Mouse (Mus musculus) thymus, postnatal 36 days (tissue): Measurements from ENCODE around the gene Stum.

Source experiments
- DNase-seq, 2 experiments: peaks; one replicate each; pipeline ENCODE4 v3.0.0; 2022; ENCODE audit warnings: mixed read lengths in 2 of 2

The Stum gene

DNA sequence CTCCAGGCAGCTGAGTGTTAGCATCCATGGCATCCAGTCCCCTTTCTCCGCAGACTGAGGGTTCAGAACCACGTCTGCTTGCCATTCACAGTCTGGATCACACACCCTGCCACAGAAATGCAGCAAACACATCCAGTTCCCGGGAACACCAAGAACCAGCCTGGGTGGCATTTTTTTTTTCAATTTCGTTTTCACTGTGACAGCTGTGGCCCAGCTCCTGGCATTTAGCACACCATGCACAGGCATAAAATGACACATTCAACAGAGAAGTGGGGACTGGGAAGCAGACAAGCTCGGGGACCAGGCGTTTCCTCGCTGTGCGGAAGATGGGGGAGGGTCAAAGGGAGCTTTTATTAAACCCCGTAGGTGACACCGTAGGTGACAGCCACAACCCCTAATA, 55.6 kb downstream of the Stum start:
- no peak for DNase-seq

DNA sequence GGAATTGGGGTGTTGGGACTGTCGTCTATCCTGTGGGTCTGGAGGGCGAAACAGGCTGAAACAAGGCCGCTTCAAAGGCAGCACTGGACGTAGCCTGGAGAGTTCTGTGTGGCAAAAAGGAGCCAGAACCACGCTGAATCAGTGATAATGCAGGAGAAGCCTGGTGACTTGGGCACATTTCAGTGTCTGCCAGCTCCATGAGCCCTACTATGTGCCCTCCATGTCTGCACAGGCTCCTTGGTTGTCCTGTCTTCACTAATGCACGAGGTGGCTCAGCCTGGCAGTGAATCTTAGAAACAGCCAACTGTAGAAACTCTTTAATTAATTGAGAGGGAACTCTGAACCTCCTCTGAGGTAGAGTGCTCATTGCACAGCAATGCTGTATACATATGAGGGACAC, 56.9 kb downstream of the Stum start:
- no peak for DNase-seq

DNA sequence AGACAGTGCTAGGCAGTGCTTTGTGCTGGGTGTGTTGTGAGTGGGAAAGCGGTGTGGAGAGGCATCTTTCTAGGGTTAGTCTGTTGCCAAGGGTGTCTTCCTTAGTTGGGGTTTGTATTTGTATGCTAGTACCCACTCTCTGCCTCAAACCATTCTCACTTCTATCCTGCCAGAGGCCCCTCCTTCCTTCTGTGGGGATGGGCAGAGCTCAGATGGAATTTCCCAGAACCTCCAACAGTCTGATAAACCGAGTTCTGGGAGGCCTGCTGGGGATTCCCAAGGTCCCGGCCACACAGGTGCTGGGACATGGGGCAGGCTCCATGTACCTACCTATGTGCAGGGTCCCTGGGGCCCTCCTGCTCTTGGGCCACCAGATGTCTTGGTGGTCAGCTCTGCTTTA, 59.4 kb downstream of the Stum start:
- no peak for DNase-seq

DNA sequence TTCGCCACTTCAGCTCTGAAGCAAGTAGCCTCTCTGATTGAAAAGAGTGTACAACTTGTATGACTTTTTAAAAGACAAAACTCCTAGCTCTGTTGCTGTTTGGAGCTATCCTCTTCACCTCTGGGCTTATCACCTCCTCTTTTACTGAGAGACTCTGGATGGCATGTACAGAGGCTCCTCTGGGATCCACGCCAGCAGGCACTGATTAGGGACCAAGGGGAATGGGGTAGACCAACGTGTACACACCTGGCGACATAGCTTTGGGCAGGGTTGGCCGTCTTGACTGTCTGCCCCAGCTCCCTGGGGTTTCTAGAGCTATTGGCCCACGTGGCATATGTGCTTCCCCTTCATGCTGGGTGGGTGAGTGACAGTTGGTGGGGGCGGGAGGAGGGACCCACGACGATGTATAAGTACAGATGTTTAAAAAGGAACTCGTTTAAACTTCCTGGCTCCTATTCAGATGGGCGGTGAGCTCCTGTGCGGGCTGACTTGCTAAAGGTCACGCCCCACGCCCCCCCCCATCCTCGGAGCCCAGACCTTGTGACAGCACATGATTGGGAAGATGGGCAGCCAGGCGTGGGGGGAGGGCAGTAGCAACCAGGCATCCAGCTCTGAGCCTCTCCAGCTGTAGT, 60.2 kb downstream of the Stum start:
- peak; percentile 33 to 59 for DNase-seq

DNA sequence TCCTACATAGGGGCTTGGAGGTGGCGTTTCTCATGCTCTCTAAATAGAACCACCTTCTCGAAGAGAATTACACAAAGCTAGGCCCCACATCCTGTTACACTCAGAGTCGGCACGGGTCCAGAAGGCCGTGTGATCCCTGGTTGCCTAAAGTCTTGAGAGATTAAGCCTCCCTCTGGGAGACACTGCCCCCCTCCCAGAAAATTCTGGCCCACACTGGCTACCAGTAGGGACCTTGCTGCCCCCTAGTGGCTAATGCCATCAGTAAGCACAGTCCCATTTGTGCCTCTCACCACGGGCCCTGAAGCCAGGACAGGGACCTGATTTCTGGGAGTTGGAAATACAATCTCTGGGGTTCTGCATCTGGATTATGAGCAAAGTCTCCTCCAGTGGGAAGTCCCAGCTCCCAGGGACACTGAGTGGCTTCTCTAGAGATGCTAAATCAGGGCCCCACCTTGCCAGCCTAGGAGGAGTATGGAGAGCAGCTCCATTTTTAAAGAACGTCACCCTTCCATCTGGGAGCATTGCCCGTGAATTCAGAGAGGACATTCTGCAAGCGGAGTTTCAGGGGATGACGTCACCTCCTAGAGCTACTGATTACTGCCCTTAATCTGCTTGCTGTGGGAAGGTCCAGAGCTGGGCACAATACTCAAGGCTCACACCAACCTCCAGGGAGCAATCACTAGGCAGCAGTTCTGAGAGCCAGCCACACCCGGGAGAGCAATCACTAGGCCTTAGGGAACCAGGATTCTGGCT, 61.1 kb downstream of the Stum start:
- peak; percentile 63 to 66 for DNase-seq

DNA sequence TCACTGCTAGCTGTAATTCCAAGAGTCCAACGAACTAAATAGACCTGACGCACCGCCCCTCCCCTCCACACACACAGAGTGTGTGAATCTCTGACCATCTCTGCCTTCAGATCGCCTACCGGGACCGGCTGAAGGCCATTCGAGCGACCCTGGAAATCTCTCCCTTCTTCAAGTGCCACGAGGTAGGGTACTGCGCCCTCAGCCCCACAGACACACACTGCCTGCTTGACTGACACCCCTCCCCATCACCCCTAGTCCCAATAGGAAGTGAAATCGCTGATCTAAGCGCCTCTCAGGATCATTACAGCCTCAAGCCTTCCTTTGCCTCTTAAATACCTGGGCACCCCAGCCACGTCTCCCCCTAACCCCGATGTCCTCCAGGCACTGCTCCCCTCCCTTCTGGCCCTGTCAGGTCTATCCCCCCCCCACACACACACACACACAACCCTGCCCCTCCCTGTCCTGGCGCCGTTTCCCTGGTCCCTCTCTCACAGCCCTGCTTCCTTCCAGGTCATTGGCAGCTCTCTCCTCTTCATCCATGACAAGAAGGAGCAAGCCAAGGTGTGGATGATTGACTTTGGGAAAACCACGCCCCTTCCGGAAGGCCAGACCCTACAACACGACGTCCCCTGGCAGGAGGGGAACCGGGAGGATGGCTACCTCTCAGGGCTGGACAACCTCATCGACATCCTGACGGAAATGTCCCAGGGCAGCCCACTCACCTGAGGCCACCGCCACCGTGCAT, 62.0 kb downstream of the Stum start:
- peak in 1 of 2 experiments; percentile 37 for DNase-seq

DNA sequence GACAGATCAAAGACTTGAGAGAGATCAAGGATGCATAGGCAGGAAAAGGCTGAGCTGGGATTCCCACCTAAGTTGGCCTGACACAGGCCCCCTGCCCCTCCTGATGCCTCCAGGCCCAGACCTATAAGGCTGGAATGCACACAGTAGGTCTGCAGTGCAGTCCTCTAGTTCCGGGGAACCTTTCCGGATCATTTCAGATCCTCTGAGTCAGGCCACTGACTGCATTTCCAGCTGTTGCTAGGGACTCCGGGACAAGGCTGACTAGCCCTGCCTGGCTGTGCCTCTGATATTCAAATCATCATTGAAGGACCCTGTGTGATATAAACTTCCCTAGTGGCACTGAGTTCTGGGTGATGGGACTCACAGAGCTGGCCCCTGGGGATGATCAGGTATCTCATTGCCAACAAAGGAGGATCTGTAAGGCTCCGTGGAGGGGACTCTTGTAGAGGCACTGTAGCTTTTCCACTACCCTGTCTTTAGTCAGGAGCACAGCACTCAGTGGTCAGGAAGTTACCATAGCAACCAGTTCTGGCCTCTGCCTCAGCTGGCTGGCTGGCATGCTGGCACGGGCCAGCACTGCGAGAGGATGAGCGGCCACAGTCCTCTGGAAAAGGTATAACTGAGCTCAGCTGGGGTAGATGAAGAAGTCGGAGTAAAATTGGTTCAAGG, 62.7 kb downstream of the Stum start:
- DNase-seq, result no peak

DNA sequence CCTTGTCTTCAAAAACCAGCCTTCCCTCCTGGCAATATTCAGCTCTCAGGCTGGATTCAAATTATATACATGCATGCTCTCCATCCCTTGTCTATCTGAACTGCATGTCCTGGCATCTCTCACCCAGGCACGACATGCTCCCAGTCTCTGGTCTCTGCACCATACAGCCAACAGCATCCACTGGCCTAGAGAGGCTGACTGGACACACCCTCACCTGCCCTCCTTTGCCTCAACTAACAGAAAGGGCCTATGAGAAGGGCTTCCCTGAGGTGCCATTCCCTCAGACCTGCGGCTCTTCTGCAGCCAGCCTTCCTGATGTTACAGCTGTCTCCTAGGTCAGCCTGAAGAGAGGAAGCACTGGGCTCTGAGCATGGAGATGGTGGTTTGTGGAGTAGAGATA, 64.2 kb downstream of the Stum start:
- DNase-seq, result no peak

DNA sequence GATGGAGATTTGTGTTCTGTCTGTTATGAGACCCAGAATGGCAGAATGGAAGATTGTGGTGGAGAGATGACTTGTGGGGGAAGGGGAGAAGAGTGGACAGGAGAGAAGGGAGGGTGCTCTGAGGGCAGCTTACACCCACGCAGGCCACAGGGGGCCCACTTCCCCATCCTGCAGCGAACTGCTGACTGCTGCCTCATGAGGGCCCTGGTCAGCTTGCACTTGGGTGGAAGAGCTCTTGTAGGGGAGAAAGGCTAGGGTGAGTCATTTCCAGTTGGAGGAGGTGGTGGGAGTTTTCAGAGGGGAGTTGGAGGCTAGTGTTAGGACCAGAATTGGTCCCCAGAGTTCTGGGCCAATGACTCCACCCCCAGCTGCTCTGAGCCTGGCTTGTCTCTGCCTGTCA, 66.2 kb downstream of the Stum start:
- no peak for DNase-seq

DNA sequence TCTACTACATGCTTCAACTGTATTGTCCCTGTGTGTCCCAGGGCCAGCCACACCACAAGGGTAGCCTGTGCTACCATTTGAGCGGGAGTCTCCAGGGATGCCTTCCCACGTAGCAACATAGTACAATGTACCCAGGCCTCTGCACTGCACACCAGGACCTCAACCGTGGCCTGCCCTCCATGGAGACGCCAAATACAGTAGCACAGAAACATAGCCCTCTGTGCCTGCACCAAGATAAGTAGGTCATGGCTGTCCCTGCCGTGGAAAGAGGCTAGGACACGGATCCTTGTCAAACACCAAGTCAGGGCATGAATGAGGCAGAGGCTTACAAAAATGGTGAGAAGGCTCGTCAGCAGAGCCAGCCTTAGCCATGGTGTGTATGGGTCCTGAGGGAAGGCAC, 67.5 kb downstream of the Stum start:
- no peak for DNase-seq

DNA sequence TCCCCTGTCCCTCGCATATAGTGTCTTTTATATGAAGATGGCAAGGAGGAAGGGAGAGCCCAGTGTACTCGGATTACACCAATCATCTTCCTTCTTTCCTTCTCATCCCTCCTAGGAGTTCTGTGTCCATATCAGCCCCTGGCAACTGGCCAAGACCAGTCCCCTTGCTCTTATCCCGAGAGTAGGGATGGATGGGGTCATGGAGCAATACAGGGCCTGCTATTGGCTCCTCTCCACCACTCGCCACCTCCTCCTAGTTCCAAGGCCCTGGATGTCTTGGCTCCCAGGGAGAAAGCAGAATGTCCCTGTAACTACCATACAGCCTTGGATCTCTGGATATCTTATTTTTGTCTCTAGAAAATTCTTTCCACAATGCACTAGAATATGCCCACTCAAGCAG, 68.2 kb downstream of the Stum start:
- no peak for DNase-seq

DNA sequence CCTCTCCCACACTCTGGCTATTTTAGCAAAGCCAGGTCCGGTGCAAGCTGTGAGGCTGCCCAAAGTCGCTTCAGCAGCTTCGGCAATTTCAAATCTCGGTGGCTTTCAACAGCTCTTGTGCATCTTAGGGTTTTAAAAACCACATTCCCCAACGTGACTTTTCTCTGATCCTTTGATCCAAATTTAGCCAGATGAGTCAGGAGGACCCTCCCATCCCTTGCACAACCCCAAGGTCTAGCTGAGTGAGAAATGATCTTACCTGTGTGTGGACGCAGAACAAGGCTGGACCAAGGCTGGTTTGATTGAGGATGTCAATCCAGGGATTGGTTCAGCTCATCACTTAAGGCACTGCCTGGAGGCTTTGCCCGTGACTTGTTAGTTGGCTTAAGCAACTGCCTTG, 73.0 kb downstream of the Stum start:
- DNase-seq, result no peak

DNA sequence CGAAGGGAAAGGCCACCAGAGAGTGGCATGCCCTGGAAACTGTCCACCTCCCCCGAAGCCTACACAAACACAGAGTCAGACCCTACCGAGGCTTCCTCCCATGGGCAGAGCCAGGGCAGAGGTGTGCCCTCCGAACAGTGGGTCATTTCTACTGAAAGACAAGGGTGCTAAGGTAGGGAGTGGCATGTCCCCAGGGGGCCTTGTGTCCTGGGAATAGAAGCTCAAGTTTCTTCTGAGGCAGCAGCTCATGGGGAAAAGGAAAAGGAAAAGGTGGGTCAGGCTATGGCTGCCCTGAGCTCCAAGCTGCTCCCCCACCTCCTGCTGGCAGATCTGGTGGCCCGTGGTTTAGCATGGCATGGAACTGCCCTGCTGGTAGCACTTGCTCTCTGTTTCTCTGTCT, 73.5 kb downstream of the Stum start:
- DNase-seq, result no peak

DNA sequence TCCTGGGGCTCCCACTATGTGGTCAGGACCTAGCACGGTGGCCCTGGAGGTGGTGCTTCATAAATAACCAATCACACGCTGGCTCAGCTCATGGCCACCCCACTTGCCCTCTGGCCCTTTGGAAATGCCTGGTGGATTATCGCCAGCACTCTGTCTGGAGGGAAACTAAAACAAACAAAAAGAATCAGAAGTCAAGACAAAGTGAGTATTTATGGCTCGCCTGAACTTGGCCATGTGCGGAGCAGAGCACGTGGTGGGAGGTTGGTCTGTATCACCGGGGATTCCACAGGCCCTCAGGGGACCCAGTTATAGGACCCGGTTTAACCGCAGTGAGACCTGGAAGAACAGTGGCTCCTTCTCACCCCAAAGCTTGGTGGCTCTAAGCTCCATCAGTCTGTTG, 74.5 kb downstream of the Stum start:
- no peak for DNase-seq

DNA sequence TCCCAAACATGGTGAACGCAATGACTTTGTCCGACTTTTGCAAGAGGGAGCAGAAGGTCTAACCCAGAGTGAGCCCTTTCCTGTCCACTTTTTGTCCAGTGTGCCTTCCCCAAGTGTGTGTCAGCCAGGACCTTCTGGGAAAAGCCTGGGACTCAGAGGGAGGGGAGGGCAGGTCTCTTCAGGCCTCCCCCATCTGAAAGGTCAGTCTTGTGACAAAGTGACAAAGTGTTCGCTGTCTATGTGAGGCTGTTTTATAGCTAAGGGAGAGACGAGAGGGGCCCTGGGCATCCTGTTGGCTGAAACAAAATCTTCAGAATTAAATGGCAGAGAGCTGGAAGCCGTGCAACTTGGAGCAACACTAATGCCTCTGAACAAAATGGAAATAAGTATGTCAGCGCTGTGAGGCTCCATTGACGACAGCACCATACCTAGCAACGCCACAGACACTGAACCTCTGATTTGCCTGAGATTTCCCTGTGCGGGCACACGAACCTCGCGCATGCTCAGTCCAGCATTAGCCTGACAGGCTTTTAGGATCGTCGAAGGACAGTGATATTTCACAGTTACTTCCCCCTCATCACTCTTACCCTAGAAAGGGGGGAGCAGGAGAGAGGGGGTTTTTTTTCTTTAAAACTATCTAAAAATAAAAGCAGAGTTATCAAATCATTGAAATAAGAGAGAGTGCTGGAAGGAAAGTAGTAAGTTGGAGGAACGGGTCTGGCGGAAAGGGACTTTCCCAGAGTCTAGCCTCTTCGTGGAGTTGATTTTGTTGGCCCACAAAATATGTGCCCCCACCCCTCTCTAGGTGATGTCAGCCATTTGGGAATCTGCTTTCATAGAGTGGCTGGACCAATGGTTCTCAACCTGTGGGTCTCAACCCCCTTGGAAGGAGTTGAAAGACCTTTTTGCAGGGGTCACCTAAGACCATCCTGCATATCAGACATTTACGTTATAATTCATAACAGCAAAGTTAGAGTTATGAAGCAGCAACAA, 75.3 kb downstream of the Stum start:
- no peak for DNase-seq

DNA sequence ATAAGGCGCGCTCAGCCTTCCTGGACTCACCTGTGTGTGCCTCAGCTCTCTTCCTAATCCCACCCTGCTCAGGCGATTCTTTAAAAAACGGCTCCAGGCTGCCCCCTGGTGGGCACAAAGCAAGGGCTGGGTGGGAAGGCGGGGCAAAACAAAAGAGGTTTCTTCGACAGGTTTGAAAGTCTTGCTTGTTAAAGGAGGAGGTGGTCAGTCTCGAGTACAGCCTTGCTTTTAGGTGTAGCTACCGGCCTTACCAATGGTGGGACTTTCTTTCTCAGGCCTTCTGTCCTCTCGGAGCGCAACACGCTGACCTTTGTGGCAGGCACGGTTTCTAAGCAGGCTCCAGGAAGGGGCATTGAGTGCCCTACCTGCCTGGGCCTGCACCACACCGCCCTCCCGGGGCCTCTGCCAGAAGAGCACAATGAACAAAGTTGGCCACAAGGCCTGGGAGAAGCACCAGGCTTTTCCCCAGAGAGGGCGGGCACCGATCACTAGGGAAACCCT, 76.1 kb downstream of the Stum start:
- DNase-seq, result peak; percentile 74 to 81

DNA sequence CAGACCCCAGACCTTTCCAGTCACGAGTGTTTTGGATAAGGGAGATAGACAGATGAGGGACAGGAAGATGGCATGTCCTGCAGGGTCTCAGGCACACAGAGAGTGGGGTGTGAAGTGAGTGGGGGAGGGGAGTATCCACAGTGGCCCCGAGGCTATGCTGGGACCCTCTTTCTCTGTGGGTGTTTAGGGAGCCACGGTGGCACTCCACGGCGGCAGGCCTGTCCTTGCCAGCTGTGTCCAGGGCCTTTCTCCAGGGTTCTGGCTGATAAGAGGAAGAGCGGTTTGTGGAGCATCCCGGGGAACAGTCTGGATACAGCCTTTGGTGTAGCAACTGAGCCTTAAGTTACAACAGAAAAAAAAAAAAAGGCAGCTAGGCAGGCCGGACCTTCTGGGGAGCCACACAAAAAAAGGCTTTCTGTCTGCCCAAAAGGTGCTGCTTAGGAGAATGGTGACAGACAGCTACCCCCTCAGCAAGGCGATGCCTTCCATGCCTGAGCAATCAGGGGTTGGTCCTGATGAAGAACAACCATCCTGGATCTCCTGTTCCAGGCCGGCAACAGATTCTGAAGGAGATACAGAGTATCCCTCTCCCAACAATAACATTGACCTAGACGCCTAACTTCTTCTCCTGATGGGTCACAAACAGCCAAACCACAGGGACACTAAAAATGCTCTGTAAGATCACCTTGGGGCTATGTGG, 76.8 kb downstream of the Stum start:
- no peak for DNase-seq

DNA sequence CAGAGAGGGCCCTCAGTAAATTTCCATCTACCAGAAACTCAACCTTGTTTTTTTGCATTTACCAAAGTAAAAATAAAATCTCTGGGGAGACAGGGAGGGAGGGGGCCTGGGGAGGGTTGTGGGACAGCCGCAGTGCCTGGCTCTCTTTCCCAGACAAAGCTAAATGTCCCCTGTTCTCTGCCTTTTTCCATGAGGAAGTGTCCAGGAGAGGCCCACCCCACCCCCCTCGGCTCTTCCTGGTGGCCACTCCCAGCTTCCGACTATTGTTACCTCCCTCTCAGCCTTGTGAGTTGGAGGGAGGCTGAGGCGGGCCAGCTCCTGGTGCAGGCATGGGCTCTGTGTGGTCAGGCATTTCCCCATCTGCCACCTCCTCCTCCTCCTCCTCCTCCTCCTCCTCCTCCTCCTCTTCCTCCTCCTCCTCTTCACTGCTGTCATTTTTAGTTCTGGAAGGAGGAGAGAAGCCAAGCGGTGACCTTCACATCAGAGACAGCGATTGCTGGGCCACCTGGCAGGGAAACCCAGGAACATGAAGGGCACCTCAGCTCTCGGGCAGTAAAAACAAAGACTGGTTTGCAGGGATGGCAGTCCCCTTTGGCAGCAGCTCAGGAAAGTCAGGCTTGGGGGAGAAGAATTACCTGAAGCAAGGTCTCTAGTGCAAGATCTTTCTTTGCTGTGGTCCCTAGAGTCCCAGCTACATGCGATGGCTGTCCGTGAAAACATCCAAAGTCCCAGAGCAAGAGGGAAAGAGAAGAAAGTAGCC, 77.5 kb downstream of the Stum start:
- DNase-seq, result no peak

DNA sequence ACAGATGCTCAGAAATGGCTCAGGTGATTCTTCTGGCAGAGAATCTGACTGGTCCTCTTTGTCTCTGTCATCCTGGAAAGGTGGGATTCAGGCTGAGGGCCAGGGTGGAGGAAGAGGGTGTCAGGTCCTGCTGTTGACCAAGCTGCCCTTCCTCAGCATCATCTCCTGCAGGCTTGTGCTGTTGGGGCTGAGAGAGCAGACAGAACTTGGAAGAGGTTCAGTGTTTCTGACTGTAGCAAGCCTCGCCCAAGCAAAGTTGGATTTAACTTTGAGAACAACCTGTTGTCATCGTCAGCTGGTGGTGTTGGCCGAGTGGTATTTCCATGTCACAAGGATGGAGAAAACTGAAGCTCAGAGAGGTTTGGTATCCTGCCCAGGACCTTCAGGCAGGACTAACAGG, 78.6 kb downstream of the Stum start:
- DNase-seq, result no peak
